Mouse (Mus musculus) MEL-GATA-1-ER (cell line): ENCODE measurements around the gene Gulp1.

Experiments used
- DNase-seq: peaks from one replicate; pipeline ENCODE4 v3.0.0-alpha.2; 2012; ENCODE audit warnings: low read depth; ENCODE audit errors: extremely low read depth

Gulp1 gene

GRCm38 (mm10) chr1:44551461-44552370 is at the start of gene Gulp1:
Gene Gulp1 (plus strand): TSS chr1:44551511.
- no peak for DNase-seq

- no peak for DNase-seq
Observed at GRCm38 (mm10) chr1:44550261-44550660, 1.1 kb upstream of the Gulp1 start.

GRCm38 (mm10) chr1:44552371-44552841 is 1.1 kb downstream of the Gulp1 start:
- DNase-seq = no peak

- no peak for DNase-seq
Observed at GRCm38 (mm10) chr1:44553166-44553898, 2.0 kb downstream of the Gulp1 start.

GRCm38 (mm10) chr1:44567431-44567830 is 16.1 kb downstream of the Gulp1 start:
- DNase-seq = no peak

- DNase-seq = no peak
Observed at GRCm38 (mm10) chr1:44568296-44568695, 17.0 kb downstream of the Gulp1 start.

GRCm38 (mm10) chr1:44576001-44576400 is 24.7 kb downstream of the Gulp1 start:
- no peak for DNase-seq

- DNase-seq = no peak
Observed at GRCm38 (mm10) chr1:44576610-44577009, 25.3 kb downstream of the Gulp1 start.

- no peak for DNase-seq
Observed at GRCm38 (mm10) chr1:44580390-44580789, 29.1 kb downstream of the Gulp1 start.

- no peak for DNase-seq
Observed at GRCm38 (mm10) chr1:44584886-44585385, 33.6 kb downstream of the Gulp1 start.

- DNase-seq = no peak
Observed at GRCm38 (mm10) chr1:44591742-44592141, 40.4 kb downstream of the Gulp1 start.

GRCm38 (mm10) chr1:44593109-44593508 is 41.8 kb downstream of the Gulp1 start:
- DNase-seq = no peak

- DNase-seq = no peak
Observed at GRCm38 (mm10) chr1:44598312-44598711, 47.0 kb downstream of the Gulp1 start.

GRCm38 (mm10) chr1:44613294-44614041 is 62.2 kb downstream of the Gulp1 start:
- DNase-seq = no peak

- DNase-seq = no peak
Observed at GRCm38 (mm10) chr1:44618751-44619150, 67.4 kb downstream of the Gulp1 start.

- DNase-seq = no peak
Observed at GRCm38 (mm10) chr1:44634481-44634880, 83.2 kb downstream of the Gulp1 start.

GRCm38 (mm10) chr1:44645678-44646276 is 94.5 kb downstream of the Gulp1 start:
- no peak for DNase-seq

- no peak for DNase-seq
Observed at GRCm38 (mm10) chr1:44678974-44679373, 127.7 kb downstream of the Gulp1 start.

GRCm38 (mm10) chr1:44679415-44679814 is 128.1 kb downstream of the Gulp1 start:
- no peak for DNase-seq

- no peak for DNase-seq
Observed at GRCm38 (mm10) chr1:44682556-44682955, 131.2 kb downstream of the Gulp1 start.

- DNase-seq = no peak
Observed at GRCm38 (mm10) chr1:44683723-44684122, 132.4 kb downstream of the Gulp1 start.
